Mouse (Mus musculus): ENCODE measurements around the gene Tomm70a. TPM values are rescaled to one million over a fixed set of nuclear protein-coding genes. Genes with fewer than 3 reads are reported as not detected.

Gene Tomm70a
- total and polyA plus RNA-seq, 2 experiments from 2014 or later: 66.5 to 107 TPM

DNA sequence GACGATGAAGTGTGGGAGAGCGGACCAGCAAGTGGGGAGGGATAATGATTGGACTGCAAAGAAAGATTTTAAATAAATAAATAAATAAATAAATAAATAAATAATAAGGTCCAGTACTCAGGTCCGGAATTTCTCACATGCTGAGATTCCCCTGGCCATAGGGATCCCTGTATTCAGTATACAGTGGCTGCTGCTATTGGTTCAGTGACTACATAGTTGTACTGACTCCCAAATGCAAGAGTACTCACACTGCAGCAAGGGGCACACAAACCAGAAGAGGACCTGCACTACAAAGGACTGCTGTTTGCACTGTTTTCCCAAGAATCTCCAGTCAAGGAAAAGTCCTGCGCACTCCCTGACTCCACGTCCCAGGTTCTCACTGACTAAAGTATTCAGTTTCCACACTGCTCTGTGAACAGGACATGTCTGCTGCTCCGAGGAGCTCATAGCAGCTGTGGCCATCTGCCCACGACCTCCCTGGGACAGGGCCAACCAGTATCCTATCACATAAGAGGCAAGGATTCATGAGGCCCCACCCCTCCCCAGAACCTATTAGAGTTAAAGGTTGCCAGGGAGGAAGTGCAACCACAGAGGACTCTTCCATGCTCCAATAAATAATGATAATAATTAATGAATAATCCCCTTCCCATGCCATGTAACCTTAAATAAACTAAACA, 22.9 kb upstream of the Tomm70a start:
- Histone ChIP-seq H3K4me3 (ENCODE audit: low read depth, low read length) (no peak overlapping the region), H3K36me3 (ENCODE audit: insufficient read depth, low read length) (no peaks in the 10 kb centered on the region), H3K9me3 (ENCODE audit: low read length) (no peaks in the 10 kb centered on the region), H3K27ac (ENCODE audit: low read depth, low read length) (no peak overlapping the region), H3K4me1 (ENCODE audit: insufficient read depth, low read length) (no peaks in the 10 kb centered on the region), H3K27me3 (ENCODE audit: insufficient read depth, low read length) (no peaks in the 10 kb centered on the region), H3K9ac (replicated peaks; ENCODE audit: low read length, poor library complexity, severe bottlenecking) (no peak overlapping the region), H3K4me2 (ENCODE audit: low read depth, low read length, poor library complexity, severe bottlenecking) (no peak overlapping the region)
- ATAC-seq (ENCODE audit: low FRiP score) (no peak), DNase-seq (ENCODE audit: low spot score) (no peak)
- no peak for TF ChIP-seq CTCF (IDR thresholded peaks at IDR 0.05)
- 75% methylated on average over 7 of the region's 7 CpGs for WGBS

DNA sequence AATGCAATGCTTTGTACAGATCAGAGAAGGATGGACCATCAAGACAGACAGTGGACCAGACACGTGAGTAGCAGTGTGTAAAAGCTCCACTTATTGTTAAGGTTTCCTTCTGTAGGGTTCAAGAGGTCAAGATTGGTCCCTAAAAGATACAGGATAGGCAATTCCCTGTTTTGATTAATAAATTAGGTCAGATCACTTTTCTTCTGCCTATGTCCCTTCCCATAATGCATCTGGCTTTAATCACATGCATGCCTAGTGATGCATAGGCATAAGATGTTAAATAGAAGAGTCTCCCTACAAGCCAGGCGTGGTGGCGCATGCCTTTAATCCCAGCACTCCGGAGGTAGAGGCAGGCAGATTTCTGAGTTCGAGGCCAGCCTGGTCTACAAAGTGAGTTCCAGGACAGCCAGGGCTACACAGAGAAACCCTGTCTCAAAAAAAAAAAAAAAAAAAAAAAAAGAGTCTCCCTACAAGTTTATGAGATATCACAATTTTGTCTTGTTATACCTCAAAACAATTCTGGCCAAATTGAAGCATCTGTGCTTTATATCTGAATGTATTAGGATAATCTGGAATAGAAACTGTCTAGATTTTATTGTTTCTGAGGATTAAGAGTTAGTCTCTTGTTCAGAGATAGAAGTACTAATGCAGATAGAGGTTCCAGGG, 21.8 kb upstream of the Tomm70a start:
- Histone ChIP-seq H3K9ac (replicated peaks; ENCODE audit: low read length, poor library complexity, severe bottlenecking) (no peak overlapping the region), H3K27ac (ENCODE audit: low read depth, low read length) (no peak overlapping the region), H3K4me1 (ENCODE audit: insufficient read depth, low read length) (no peaks in the 10 kb centered on the region), H3K36me3 (ENCODE audit: insufficient read depth, low read length) (no peaks in the 10 kb centered on the region), H3K4me2 (ENCODE audit: low read depth, low read length, poor library complexity, severe bottlenecking) (no peak overlapping the region), H3K9me3 (ENCODE audit: low read length) (no peaks in the 10 kb centered on the region), H3K4me3 (ENCODE audit: low read depth, low read length) (no peak overlapping the region), H3K27me3 (ENCODE audit: insufficient read depth, low read length) (no peaks in the 10 kb centered on the region)
- 78% methylated on average over 5 of the region's 5 CpGs for WGBS
- DNase-seq (ENCODE audit: low spot score) (no peak), ATAC-seq (ENCODE audit: low FRiP score) (no peak)
- no peak for TF ChIP-seq CTCF (IDR thresholded peaks at IDR 0.05)

GRCm38 (mm10) chr16:57101174-57101573, 20.3 kb upstream of the Tomm70a start:
- Histone ChIP-seq H3K27me3 (ENCODE audit: insufficient read depth, low read length) (no peaks in the 10 kb centered on the region), H3K4me2 (ENCODE audit: low read depth, low read length, poor library complexity, severe bottlenecking) (no peak overlapping the region), H3K9ac (replicated peaks; ENCODE audit: low read length, poor library complexity, severe bottlenecking) (no peak overlapping the region), H3K9me3 (ENCODE audit: low read length) (no peaks in the 10 kb centered on the region), H3K4me3 (ENCODE audit: low read depth, low read length) (no peak overlapping the region), H3K27ac (ENCODE audit: low read depth, low read length) (no peak overlapping the region), H3K36me3 (ENCODE audit: insufficient read depth, low read length) (no peaks in the 10 kb centered on the region), H3K4me1 (ENCODE audit: insufficient read depth, low read length) (no peaks in the 10 kb centered on the region)
- DNase-seq (ENCODE audit: low spot score): no peak
- 79% methylated on average over 1 of the region's 1 CpGs for WGBS
- no peak for TF ChIP-seq CTCF (IDR thresholded peaks at IDR 0.05)
- ATAC-seq (ENCODE audit: low FRiP score): no peak

DNA sequence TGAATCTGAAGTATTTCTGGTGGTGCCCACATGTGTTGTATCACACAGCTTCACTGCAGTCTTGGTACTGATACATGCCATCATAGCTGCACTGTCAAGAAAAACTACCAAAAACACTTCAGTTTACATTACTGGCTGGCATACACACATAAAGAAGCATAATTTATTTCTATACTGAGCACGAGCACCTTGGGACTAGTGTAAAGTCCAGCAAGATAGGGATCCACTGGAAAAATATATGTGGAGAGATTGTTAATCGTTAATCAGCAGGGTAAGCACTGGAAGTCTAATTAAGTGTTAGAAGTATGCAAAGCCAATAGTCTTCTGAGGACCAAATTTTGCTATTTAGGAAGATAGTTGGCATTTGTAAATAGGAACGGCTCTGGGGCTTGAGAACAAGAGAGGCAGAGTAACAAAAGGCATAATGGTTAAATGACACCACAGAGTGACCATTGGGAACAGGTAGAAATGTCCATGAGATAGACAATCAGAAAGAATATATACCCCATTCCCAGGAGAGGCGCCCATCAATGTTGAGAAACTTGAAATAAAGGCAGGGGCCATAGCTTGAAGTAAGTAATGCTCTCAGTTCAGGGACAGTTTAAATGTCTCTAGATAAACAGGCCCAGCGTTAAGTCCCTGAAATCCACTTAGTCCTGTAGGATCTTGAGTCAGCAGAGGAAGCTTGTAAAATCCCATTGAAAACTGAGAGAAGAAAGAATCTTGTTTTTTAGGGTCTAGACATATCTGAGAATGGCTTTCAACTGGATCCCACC, 15.1 kb upstream of the Tomm70a start:
- TF ChIP-seq CTCF (IDR thresholded peaks at IDR 0.05): no peak
- H3K4me3 ChIP-seq (ENCODE audit: low read depth, low read length): no peak overlapping the region
- no peak overlapping the region for H3K27ac ChIP-seq (ENCODE audit: low read depth, low read length)
- no peak overlapping the region for H3K4me2 ChIP-seq (ENCODE audit: low read depth, low read length, poor library complexity, severe bottlenecking)
- no peak for DNase-seq (ENCODE audit: low spot score)
- H3K4me1 ChIP-seq (ENCODE audit: insufficient read depth, low read length): no peaks in the 10 kb centered on the region
- no peak overlapping the region for H3K9ac ChIP-seq (replicated peaks; ENCODE audit: low read length, poor library complexity, severe bottlenecking)
- WGBS: 77% methylated on average over 5 of the region's 5 CpGs
- H3K9me3 ChIP-seq (ENCODE audit: low read length): no peaks in the 10 kb centered on the region
- no peaks in the 10 kb centered on the region for H3K27me3 ChIP-seq (ENCODE audit: insufficient read depth, low read length)
- ATAC-seq (ENCODE audit: low FRiP score): no peak
- no peaks in the 10 kb centered on the region for H3K36me3 ChIP-seq (ENCODE audit: insufficient read depth, low read length)

- Histone ChIP-seq H3K4me2 (ENCODE audit: low read depth, low read length, poor library complexity, severe bottlenecking) (no peak overlapping the region), H3K4me3 (ENCODE audit: low read depth, low read length) (no peak overlapping the region), H3K27me3 (ENCODE audit: insufficient read depth, low read length) (0 out of 2 replicates have a peak, but pooled peaks cover 3% of the 10 kb centered on the region), H3K4me1 (ENCODE audit: insufficient read depth, low read length) (no peaks in the 10 kb centered on the region), H3K9me3 (ENCODE audit: low read length) (no peaks in the 10 kb centered on the region), H3K36me3 (ENCODE audit: insufficient read depth, low read length) (no peaks in the 10 kb centered on the region), H3K27ac (ENCODE audit: low read depth, low read length) (no peak overlapping the region), H3K9ac (replicated peaks; ENCODE audit: low read length, poor library complexity, severe bottlenecking) (no peak overlapping the region)
- DNase-seq (ENCODE audit: low spot score): peak; percentile 60
- no peak for ATAC-seq (ENCODE audit: low FRiP score)
- peak; percentile 58 for TF ChIP-seq CTCF (IDR thresholded peaks at IDR 0.05)
Measured at GRCm38 (mm10) chr16:57116066-57116465, 5.4 kb upstream of the Tomm70a start.

DNA sequence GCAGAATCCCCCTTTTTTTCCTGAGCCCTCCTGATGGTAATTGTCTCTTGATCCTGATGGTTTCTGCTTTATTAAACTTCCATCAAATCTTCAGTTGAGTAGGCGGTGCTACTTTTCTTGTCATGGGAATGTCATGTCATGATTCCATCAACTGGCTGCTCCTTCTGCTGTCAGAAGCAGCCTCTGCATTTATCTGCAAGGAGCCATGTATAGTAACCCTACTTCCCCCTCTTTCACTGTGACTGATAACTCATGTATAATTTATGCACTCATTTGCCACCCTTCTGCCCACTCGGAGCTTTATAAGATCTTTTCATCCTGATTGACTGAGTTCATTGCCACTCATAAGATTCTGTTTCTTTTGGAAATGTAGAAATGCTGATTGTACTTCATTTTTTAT, 3.9 kb upstream of the Tomm70a start:
- Histone ChIP-seq H3K4me1 (ENCODE audit: insufficient read depth, low read length) (no peaks in the 10 kb centered on the region), H3K4me2 (ENCODE audit: low read depth, low read length, poor library complexity, severe bottlenecking) (no peak overlapping the region), H3K9ac (replicated peaks; ENCODE audit: low read length, poor library complexity, severe bottlenecking) (no peak overlapping the region), H3K9me3 (ENCODE audit: low read length) (no peaks in the 10 kb centered on the region), H3K27me3 (ENCODE audit: insufficient read depth, low read length) (0 out of 2 replicates have a peak, but pooled peaks cover 3% of the 10 kb centered on the region), H3K27ac (ENCODE audit: low read depth, low read length) (no peak overlapping the region), H3K4me3 (ENCODE audit: low read depth, low read length) (no peak overlapping the region), H3K36me3 (ENCODE audit: insufficient read depth, low read length) (no peaks in the 10 kb centered on the region)
- TF ChIP-seq CTCF (IDR thresholded peaks at IDR 0.05): no peak
- WGBS: 73% methylated on average over 2 of the region's 2 CpGs
- DNase-seq (ENCODE audit: low spot score) (no peak), ATAC-seq (ENCODE audit: low FRiP score) (no peak)

Measured in midbrain, postnatal 0 days (tissue).